Mouse (Mus musculus) megakaryocyte, embryonic 14.5 days (primary cell): ENCODE data around the gene Sympk.

ENCODE experiments used
- FLI1 ChIP-seq: IDR thresholded peaks from 2 replicates; pipeline ENCODE4 v1.6.1; 2012; ENCODE audit warnings: low read length, inconsistent platforms, mixed read lengths
- GATA1 ChIP-seq: IDR thresholded peaks from 3 replicates; pipeline ENCODE4 v1.6.1; 2012; ENCODE audit warnings: mixed read lengths, low read length, inconsistent platforms, borderline replicate concordance

- TF ChIP-seq FLI1 (no peak), GATA1 (no peak)
These were observed 21.2 kb upstream of the Sympk start for GRCm38 (mm10) chr7:19002848-19003498.
